Mouse (Mus musculus): ENCODE data around the gene Gys2. TPM values are rescaled to one million over a fixed set of nuclear protein-coding genes. Genes with fewer than 3 reads are reported as not detected.

Gys2 gene
- polyA plus RNA-seq, 1 experiment from 2014 or later: not detected

DNA sequence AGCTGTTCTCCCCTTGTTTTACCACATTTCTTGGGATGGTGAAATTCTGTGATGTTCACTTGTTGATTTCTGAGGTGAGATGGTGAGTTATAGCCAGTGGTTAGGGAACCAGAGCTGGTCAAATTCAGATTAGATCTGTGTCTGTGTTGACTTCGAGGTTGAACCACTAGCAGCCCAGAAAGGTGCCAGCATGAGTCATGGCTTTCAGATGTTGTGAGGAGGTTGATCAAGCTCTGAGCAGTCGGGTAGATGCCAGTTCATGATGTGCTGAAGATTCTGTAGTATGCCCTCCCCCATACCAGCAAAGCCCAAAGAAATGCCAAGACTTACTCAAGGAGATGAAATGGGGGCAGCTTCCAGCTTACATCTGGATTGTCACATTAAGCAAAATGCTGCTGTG lies 83.8 kb downstream of the Gys2 start:
- Histone ChIP-seq H3K9ac (ENCODE audit: low read length) (no peak overlapping the region), H3K9me3 (ENCODE audit: control insufficient read depth, low read length) (no peaks in the 10 kb centered on the region)

GRCm38 (mm10) chr6:142387755-142388271 lies 85.1 kb downstream of the Gys2 start:
- Histone ChIP-seq H3K27ac (ENCODE audit: low read depth) (no peak overlapping the region), H3K4me2 (ENCODE audit: low read length) (peak overlapping the region; percentile 84), H3K4me3 (ENCODE audit: low read depth, low read length) (peak overlapping the region; percentile 99), H3K27me3 (replicated peaks; ENCODE audit: control insufficient read depth, insufficient read depth, low read length) (no peaks in the 10 kb centered on the region), H3K9me3 (ENCODE audit: control insufficient read depth, low read length) (no peaks in the 10 kb centered on the region), H3K36me3 (ENCODE audit: control insufficient read depth, insufficient read depth, low read length) (peaks cover 1% of the 10 kb centered on the region; the same call in 1 of the 2 replicates), H3K9ac (ENCODE audit: low read length) (peak overlapping the region; percentile 93), H3K4me1 (replicated peaks; ENCODE audit: control insufficient read depth, insufficient read depth, low read length) (peaks cover 13% of the 10 kb centered on the region)
- no peak for ATAC-seq (replicated peaks; ENCODE audit: low FRiP score, low TSS enrichment, low read depth)
- no peak for DNase-seq (ENCODE audit: low spot score)
- 17% methylated on average over 8 of the region's 8 CpGs for WGBS

More for the DNA sequence above, 83.8 kb downstream of the Gys2 start:
- no peak for ATAC-seq (replicated peaks; ENCODE audit: low FRiP score, low TSS enrichment, low read depth)
- H3K27ac ChIP-seq (ENCODE audit: low read depth): no peak overlapping the region
- no peak overlapping the region for H3K4me3 ChIP-seq (ENCODE audit: low read depth, low read length)
- H3K36me3 ChIP-seq (ENCODE audit: control insufficient read depth, insufficient read depth, low read length): peaks cover 13% of the 10 kb centered on the region
- no peaks in the 10 kb centered on the region for H3K27me3 ChIP-seq (replicated peaks; ENCODE audit: control insufficient read depth, insufficient read depth, low read length)
- H3K4me1 ChIP-seq (replicated peaks; ENCODE audit: control insufficient read depth, insufficient read depth, low read length): peaks cover 13% of the 10 kb centered on the region
- no peak for DNase-seq (ENCODE audit: low spot score)
- H3K4me2 ChIP-seq (ENCODE audit: low read length): no peak overlapping the region
- 84% methylated on average over 2 of the region's 2 CpGs for WGBS

DNA sequence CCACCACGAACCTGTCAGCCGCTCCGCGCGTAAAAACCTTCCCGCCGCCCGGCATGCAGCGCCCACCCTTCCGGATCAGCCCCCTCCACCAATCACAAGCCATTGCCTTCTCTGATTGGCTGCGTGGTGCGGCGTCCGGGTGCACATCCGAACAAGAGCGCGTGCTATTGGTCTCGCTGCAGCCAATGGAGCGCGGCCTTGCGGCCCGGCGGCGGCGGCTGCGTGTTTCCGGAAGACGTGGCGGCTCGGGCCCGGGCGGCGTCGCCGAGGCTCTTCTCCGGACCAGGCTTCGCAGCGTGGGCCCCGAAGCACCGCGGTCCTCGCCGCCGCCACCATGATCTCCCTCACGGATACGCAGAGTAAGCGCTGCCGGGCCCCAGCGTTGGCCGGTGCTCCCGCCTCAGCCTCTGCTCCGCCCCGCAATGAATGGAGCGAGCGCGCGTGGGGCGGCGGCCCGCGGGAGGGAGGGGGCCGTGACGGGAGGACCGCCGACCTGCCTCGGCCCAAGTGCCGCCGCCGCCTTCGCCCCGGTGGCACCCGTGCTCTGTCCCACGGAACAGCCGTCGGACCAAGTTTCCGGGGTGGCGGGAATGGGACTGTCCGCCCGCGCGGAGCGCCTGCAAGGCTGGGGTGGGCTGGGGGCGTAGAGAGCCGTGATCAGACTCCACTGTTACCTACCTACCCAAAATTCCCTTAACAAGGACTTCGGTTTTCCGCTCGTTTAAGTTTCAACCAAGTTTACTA lies 85.7 kb downstream of the Gys2 start, which contains the start of the genes Recql and Golt1b:
Gene Recql, minus strand, starts transcription at position 77 of the 744 bp plus-strand sequence.
Gene Golt1b, plus strand, starts transcription at position 211 of the 744 bp plus-strand sequence.
- Histone ChIP-seq H3K4me2 (ENCODE audit: low read length) (peak within 1 kb of the TSS; percentile 84), H3K9ac (ENCODE audit: low read length) (peak within 1 kb of the TSS; percentile 93), H3K36me3 (ENCODE audit: control insufficient read depth, insufficient read depth, low read length) (no peaks in the 10 kb centered on the region), H3K4me3 (ENCODE audit: low read depth, low read length) (peak within 1 kb of the TSS; percentile 99), H3K27ac (ENCODE audit: low read depth) (0 out of 2 replicates have a peak within 1 kb of the TSS, but pooled peaks have one; percentile 51), H3K27me3 (replicated peaks; ENCODE audit: control insufficient read depth, insufficient read depth, low read length) (no peaks in the 10 kb centered on the region), H3K9me3 (ENCODE audit: control insufficient read depth, low read length) (no peaks in the 10 kb centered on the region), H3K4me1 (replicated peaks; ENCODE audit: control insufficient read depth, insufficient read depth, low read length) (peaks cover 13% of the 10 kb centered on the region)
- DNase-seq (ENCODE audit: low spot score) (peak; percentile 99), ATAC-seq (replicated peaks; ENCODE audit: low FRiP score, low TSS enrichment, low read depth) (peak; percentile 100)
- under 1% methylated on average over 74 of the region's 87 CpGs for WGBS

GRCm38 (mm10) chr6:142386285-142387010 lies 86.5 kb downstream of the Gys2 start:
- DNase-seq (ENCODE audit: low spot score): no peak
- H3K4me1 ChIP-seq (replicated peaks; ENCODE audit: control insufficient read depth, insufficient read depth, low read length): peaks cover 13% of the 10 kb centered on the region
- 5% methylated on average over 31 of the region's 31 CpGs for WGBS
- H3K36me3 ChIP-seq (ENCODE audit: control insufficient read depth, insufficient read depth, low read length): no peaks in the 10 kb centered on the region
- peak; percentile 84 for ATAC-seq (replicated peaks; ENCODE audit: low FRiP score, low TSS enrichment, low read depth)
- no peaks in the 10 kb centered on the region for H3K27me3 ChIP-seq (replicated peaks; ENCODE audit: control insufficient read depth, insufficient read depth, low read length)
- peak overlapping the region; percentile 99 for H3K4me3 ChIP-seq (ENCODE audit: low read depth, low read length)
- H3K9me3 ChIP-seq (ENCODE audit: control insufficient read depth, low read length): no peaks in the 10 kb centered on the region
- H3K27ac ChIP-seq (ENCODE audit: low read depth): no peak overlapping the region
- H3K4me2 ChIP-seq (ENCODE audit: low read length): peak overlapping the region; percentile 55
- peak overlapping the region; percentile 42 for H3K9ac ChIP-seq (ENCODE audit: low read length)

DNA sequence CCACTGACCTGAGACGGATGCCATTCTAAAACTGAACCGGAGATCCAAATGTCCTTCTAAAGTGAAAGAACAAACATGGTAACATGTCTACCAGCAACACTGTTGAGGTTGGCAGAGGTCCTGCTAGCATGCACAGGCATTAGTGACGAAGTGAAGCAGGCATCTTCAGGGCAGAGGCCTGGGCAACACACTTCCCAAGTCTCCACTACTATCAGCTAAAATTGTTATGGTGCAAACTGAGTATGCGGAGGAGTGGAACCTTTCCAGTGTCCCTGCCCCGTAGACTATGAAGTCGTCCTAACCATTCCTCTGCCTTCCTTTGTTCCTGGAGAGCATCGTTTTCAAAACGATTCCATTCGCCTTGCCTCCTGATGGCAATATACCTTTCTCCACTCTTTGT lies 88.4 kb downstream of the Gys2 start:
- DNase-seq (ENCODE audit: low spot score) (no peak), ATAC-seq (replicated peaks; ENCODE audit: low FRiP score, low TSS enrichment, low read depth) (no peak)
- Histone ChIP-seq H3K9me3 (ENCODE audit: control insufficient read depth, low read length) (no peaks in the 10 kb centered on the region), H3K27me3 (replicated peaks; ENCODE audit: control insufficient read depth, insufficient read depth, low read length) (no peaks in the 10 kb centered on the region), H3K27ac (ENCODE audit: low read depth) (no peak overlapping the region), H3K4me3 (ENCODE audit: low read depth, low read length) (no peak overlapping the region), H3K4me1 (replicated peaks; ENCODE audit: control insufficient read depth, insufficient read depth, low read length) (peaks cover 13% of the 10 kb centered on the region), H3K4me2 (ENCODE audit: low read length) (no peak overlapping the region), H3K36me3 (ENCODE audit: control insufficient read depth, insufficient read depth, low read length) (no peaks in the 10 kb centered on the region), H3K9ac (ENCODE audit: low read length) (no peak overlapping the region)
- 88% methylated on average over 9 of the region's 9 CpGs for WGBS

GRCm38 (mm10) chr6:142381615-142382014 lies 91.3 kb downstream of the Gys2 start:
- WGBS: 89% methylated on average over 7 of the region's 7 CpGs
- H3K9me3 ChIP-seq (ENCODE audit: control insufficient read depth, low read length): no peaks in the 10 kb centered on the region
- H3K27me3 ChIP-seq (replicated peaks; ENCODE audit: control insufficient read depth, insufficient read depth, low read length): no peaks in the 10 kb centered on the region
- H3K4me1 ChIP-seq (replicated peaks; ENCODE audit: control insufficient read depth, insufficient read depth, low read length): peaks cover 4% of the 10 kb centered on the region; the same call in 1 of the 2 replicates
- H3K4me3 ChIP-seq (ENCODE audit: low read depth, low read length): no peak overlapping the region
- 0 out of 2 replicates have a peak, but pooled peaks cover 1% of the 10 kb centered on the region for H3K36me3 ChIP-seq (ENCODE audit: control insufficient read depth, insufficient read depth, low read length)
- H3K27ac ChIP-seq (ENCODE audit: low read depth): no peak overlapping the region
- H3K4me2 ChIP-seq (ENCODE audit: low read length): no peak overlapping the region
- no peak overlapping the region for H3K9ac ChIP-seq (ENCODE audit: low read length)
- no peak for ATAC-seq (replicated peaks; ENCODE audit: low FRiP score, low TSS enrichment, low read depth)
- no peak for DNase-seq (ENCODE audit: low spot score)

DNA sequence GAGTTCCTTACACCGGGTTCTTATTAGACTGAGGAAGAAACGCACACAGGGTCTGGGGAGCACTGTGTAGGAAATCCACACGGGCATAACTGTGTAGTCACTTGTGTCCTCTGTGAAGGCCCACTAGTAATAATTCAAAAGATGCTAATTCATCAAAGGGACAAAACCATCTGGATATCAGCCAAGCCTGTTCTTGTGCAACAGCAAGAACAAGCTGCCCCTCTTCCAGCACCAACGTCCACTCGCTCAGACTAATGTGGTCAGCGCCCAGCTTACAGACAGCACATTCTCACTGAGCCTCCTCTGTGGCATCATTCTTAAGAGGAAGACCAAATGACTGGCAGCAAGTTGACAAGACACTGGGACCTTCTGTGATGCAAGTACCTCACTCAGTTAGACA lies 92.9 kb downstream of the Gys2 start:
- Histone ChIP-seq H3K36me3 (ENCODE audit: control insufficient read depth, insufficient read depth, low read length) (0 out of 2 replicates have a peak, but pooled peaks cover 12% of the 10 kb centered on the region), H3K27ac (ENCODE audit: low read depth) (no peak overlapping the region), H3K4me1 (replicated peaks; ENCODE audit: control insufficient read depth, insufficient read depth, low read length) (no peaks in the 10 kb centered on the region), H3K4me2 (ENCODE audit: low read length) (no peak overlapping the region), H3K4me3 (ENCODE audit: low read depth, low read length) (no peak overlapping the region), H3K27me3 (replicated peaks; ENCODE audit: control insufficient read depth, insufficient read depth, low read length) (no peaks in the 10 kb centered on the region), H3K9ac (ENCODE audit: low read length) (no peak overlapping the region), H3K9me3 (ENCODE audit: control insufficient read depth, low read length) (no peaks in the 10 kb centered on the region)
- no peak for ATAC-seq (replicated peaks; ENCODE audit: low FRiP score, low TSS enrichment, low read depth)
- 84% methylated on average over 6 of the region's 6 CpGs for WGBS
- DNase-seq (ENCODE audit: low spot score): no peak

DNA sequence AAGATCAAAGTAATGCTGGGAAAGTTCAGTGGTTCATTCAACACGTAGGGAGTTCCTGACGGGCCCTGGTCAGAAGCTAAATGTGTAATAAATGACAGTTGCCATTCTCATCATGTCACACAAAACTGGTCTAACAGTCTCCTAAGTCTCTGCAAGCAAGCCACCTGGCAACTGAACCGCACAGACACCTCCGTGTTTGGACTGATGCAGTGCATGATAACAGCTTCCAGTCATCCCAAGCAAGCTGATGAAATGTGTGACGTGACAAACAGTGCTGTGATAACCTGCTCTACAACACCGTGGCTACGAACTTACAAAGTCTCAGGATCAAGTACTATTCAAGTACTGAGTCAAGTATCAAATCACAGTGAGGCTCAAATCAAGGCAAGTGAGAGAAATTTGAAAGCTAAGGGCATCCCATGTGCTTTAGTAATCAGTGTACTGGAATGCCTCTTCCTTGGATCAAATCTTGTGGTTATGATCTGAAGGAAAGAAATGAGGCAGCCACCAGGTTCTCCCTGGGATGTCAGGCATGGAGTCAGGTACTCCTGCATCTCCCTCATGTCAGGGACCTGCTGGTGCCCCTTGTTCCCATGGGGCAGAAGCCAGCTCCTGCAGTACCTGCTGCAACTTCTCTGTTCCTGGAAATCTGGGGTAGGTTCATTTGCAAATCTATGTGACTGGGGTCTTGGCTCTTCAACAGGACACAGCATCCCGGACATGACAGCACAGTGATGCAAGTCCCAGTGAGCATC lies 94.2 kb downstream of the Gys2 start:
- ATAC-seq (replicated peaks; ENCODE audit: low FRiP score, low TSS enrichment, low read depth): no peak
- H3K9ac ChIP-seq (ENCODE audit: low read length): no peak overlapping the region
- 91% methylated on average over 8 of the region's 8 CpGs for WGBS
- no peak overlapping the region for H3K4me2 ChIP-seq (ENCODE audit: low read length)
- no peak overlapping the region for H3K27ac ChIP-seq (ENCODE audit: low read depth)
- no peak overlapping the region for H3K4me3 ChIP-seq (ENCODE audit: low read depth, low read length)
- no peaks in the 10 kb centered on the region for H3K9me3 ChIP-seq (ENCODE audit: control insufficient read depth, low read length)
- peaks cover 19% of the 10 kb centered on the region for H3K36me3 ChIP-seq (ENCODE audit: control insufficient read depth, insufficient read depth, low read length)
- H3K4me1 ChIP-seq (replicated peaks; ENCODE audit: control insufficient read depth, insufficient read depth, low read length): no peaks in the 10 kb centered on the region
- no peak for DNase-seq (ENCODE audit: low spot score)
- no peaks in the 10 kb centered on the region for H3K27me3 ChIP-seq (replicated peaks; ENCODE audit: control insufficient read depth, insufficient read depth, low read length)

Data from intestine, embryonic 14.5 days (tissue).